Mouse (Mus musculus): ENCODE results near the gene Cst13. TPM values are rescaled to one million over a fixed set of nuclear protein-coding genes. Genes with fewer than 3 reads are reported as not detected.

Cst13 gene
- polyA plus RNA-seq, 1 experiment from 2014 or later, result not detected

- H3K4me3 ChIP-seq (ENCODE audit: low read depth, low read length), result no peak overlapping the region
- no peak overlapping the region for H3K27ac ChIP-seq (ENCODE audit: low read depth, low read length)
- DNase-seq (ENCODE audit: low spot score) (no peak), ATAC-seq (ENCODE audit: low FRiP score) (no peak)
- no peaks in the 10 kb centered on the region for H3K4me1 ChIP-seq (replicated peaks; ENCODE audit: control insufficient read depth, insufficient read depth, low read length)
- no peak overlapping the region for H3K4me2 ChIP-seq (replicated peaks; ENCODE audit: low read depth, low read length)
- H3K9me3 ChIP-seq (ENCODE audit: control insufficient read depth, low read length), result no peaks in the 10 kb centered on the region
- no peaks in the 10 kb centered on the region for H3K27me3 ChIP-seq (ENCODE audit: control insufficient read depth, insufficient read depth, low read length)
- H3K9ac ChIP-seq (ENCODE audit: low read depth, low read length), result no peak overlapping the region
- WGBS, result 85% methylated on average over 5 of the region's 5 CpGs
- no peaks in the 10 kb centered on the region for H3K36me3 ChIP-seq (ENCODE audit: control insufficient read depth, insufficient read depth, low read length)
Measured at GRCm38 (mm10) chr2:148838075-148838777, 18.3 kb downstream of the Cst13 start.

GRCm38 (mm10) chr2:148839224-148839623 lies 19.3 kb downstream of the Cst13 start:
- no peak overlapping the region for H3K27ac ChIP-seq (ENCODE audit: low read depth, low read length)
- H3K9me3 ChIP-seq (ENCODE audit: control insufficient read depth, low read length), result no peaks in the 10 kb centered on the region
- WGBS, result 96% methylated on average over 2 of the region's 2 CpGs
- DNase-seq (ENCODE audit: low spot score) (no peak), ATAC-seq (ENCODE audit: low FRiP score) (no peak)
- H3K4me2 ChIP-seq (replicated peaks; ENCODE audit: low read depth, low read length), result no peak overlapping the region
- no peaks in the 10 kb centered on the region for H3K27me3 ChIP-seq (ENCODE audit: control insufficient read depth, insufficient read depth, low read length)
- no peak overlapping the region for H3K9ac ChIP-seq (ENCODE audit: low read depth, low read length)
- H3K36me3 ChIP-seq (ENCODE audit: control insufficient read depth, insufficient read depth, low read length), result no peaks in the 10 kb centered on the region
- H3K4me1 ChIP-seq (replicated peaks; ENCODE audit: control insufficient read depth, insufficient read depth, low read length), result no peaks in the 10 kb centered on the region
- no peak overlapping the region for H3K4me3 ChIP-seq (ENCODE audit: low read depth, low read length)

- WGBS, result 50% methylated on average over 8 of the region's 8 CpGs
- no peak overlapping the region for H3K4me2 ChIP-seq (replicated peaks; ENCODE audit: low read depth, low read length)
- H3K4me1 ChIP-seq (replicated peaks; ENCODE audit: control insufficient read depth, insufficient read depth, low read length), result no peaks in the 10 kb centered on the region
- H3K27me3 ChIP-seq (ENCODE audit: control insufficient read depth, insufficient read depth, low read length), result no peaks in the 10 kb centered on the region
- H3K27ac ChIP-seq (ENCODE audit: low read depth, low read length), result no peak overlapping the region
- DNase-seq (ENCODE audit: low spot score) (peak; percentile 81), ATAC-seq (ENCODE audit: low FRiP score) (peak; percentile 69)
- H3K9me3 ChIP-seq (ENCODE audit: control insufficient read depth, low read length), result no peaks in the 10 kb centered on the region
- no peak overlapping the region for H3K4me3 ChIP-seq (ENCODE audit: low read depth, low read length)
- no peaks in the 10 kb centered on the region for H3K36me3 ChIP-seq (ENCODE audit: control insufficient read depth, insufficient read depth, low read length)
- H3K9ac ChIP-seq (ENCODE audit: low read depth, low read length), result no peak overlapping the region
Measured at GRCm38 (mm10) chr2:148851116-148851906, 31.4 kb downstream of the Cst13 start.

- DNase-seq (ENCODE audit: low spot score), result no peak
- no peak for ATAC-seq (ENCODE audit: low FRiP score)
- no peak overlapping the region for H3K4me2 ChIP-seq (replicated peaks; ENCODE audit: low read depth, low read length)
- H3K36me3 ChIP-seq (ENCODE audit: control insufficient read depth, insufficient read depth, low read length), result no peaks in the 10 kb centered on the region
- no peaks in the 10 kb centered on the region for H3K4me1 ChIP-seq (replicated peaks; ENCODE audit: control insufficient read depth, insufficient read depth, low read length)
- no peak overlapping the region for H3K27ac ChIP-seq (ENCODE audit: low read depth, low read length)
- H3K27me3 ChIP-seq (ENCODE audit: control insufficient read depth, insufficient read depth, low read length), result no peaks in the 10 kb centered on the region
- no peak overlapping the region for H3K9ac ChIP-seq (ENCODE audit: low read depth, low read length)
- WGBS, result 76% methylated on average over 8 of the region's 8 CpGs
- H3K4me3 ChIP-seq (ENCODE audit: low read depth, low read length), result no peak overlapping the region
- H3K9me3 ChIP-seq (ENCODE audit: control insufficient read depth, low read length), result no peaks in the 10 kb centered on the region
Measured at GRCm38 (mm10) chr2:148856630-148857400, 36.9 kb downstream of the Cst13 start.

- H3K4me2 ChIP-seq (replicated peaks; ENCODE audit: low read depth, low read length), result no peak overlapping the region
- ATAC-seq (ENCODE audit: low FRiP score) (no peak), DNase-seq (ENCODE audit: low spot score) (no peak)
- no peak overlapping the region for H3K9ac ChIP-seq (ENCODE audit: low read depth, low read length)
- H3K27ac ChIP-seq (ENCODE audit: low read depth, low read length), result no peak overlapping the region
- H3K9me3 ChIP-seq (ENCODE audit: control insufficient read depth, low read length), result no peaks in the 10 kb centered on the region
- no peak overlapping the region for H3K4me3 ChIP-seq (ENCODE audit: low read depth, low read length)
- H3K36me3 ChIP-seq (ENCODE audit: control insufficient read depth, insufficient read depth, low read length), result no peaks in the 10 kb centered on the region
- 91% methylated on average over 4 of the region's 4 CpGs for WGBS
- H3K4me1 ChIP-seq (replicated peaks; ENCODE audit: control insufficient read depth, insufficient read depth, low read length), result no peaks in the 10 kb centered on the region
- no peaks in the 10 kb centered on the region for H3K27me3 ChIP-seq (ENCODE audit: control insufficient read depth, insufficient read depth, low read length)
Measured at GRCm38 (mm10) chr2:148857506-148857905, 37.6 kb downstream of the Cst13 start.

- DNase-seq (ENCODE audit: low spot score), result no peak
- no peak overlapping the region for H3K4me2 ChIP-seq (replicated peaks; ENCODE audit: low read depth, low read length)
- no peaks in the 10 kb centered on the region for H3K36me3 ChIP-seq (ENCODE audit: control insufficient read depth, insufficient read depth, low read length)
- H3K4me3 ChIP-seq (ENCODE audit: low read depth, low read length), result no peak overlapping the region
- no peak overlapping the region for H3K27ac ChIP-seq (ENCODE audit: low read depth, low read length)
- H3K27me3 ChIP-seq (ENCODE audit: control insufficient read depth, insufficient read depth, low read length), result no peaks in the 10 kb centered on the region
- no peak for ATAC-seq (ENCODE audit: low FRiP score)
- H3K4me1 ChIP-seq (replicated peaks; ENCODE audit: control insufficient read depth, insufficient read depth, low read length), result no peaks in the 10 kb centered on the region
- WGBS, result 90% methylated on average over 4 of the region's 4 CpGs
- H3K9me3 ChIP-seq (ENCODE audit: control insufficient read depth, low read length), result no peaks in the 10 kb centered on the region
- no peak overlapping the region for H3K9ac ChIP-seq (ENCODE audit: low read depth, low read length)
Measured at GRCm38 (mm10) chr2:148860993-148861392, 41.1 kb downstream of the Cst13 start.

GRCm38 (mm10) chr2:148861693-148862092 lies 41.8 kb downstream of the Cst13 start:
- Histone ChIP-seq H3K27ac (ENCODE audit: low read depth, low read length) (no peak overlapping the region), H3K9me3 (ENCODE audit: control insufficient read depth, low read length) (no peaks in the 10 kb centered on the region), H3K9ac (ENCODE audit: low read depth, low read length) (no peak overlapping the region), H3K4me2 (replicated peaks; ENCODE audit: low read depth, low read length) (no peak overlapping the region), H3K36me3 (ENCODE audit: control insufficient read depth, insufficient read depth, low read length) (no peaks in the 10 kb centered on the region), H3K4me3 (ENCODE audit: low read depth, low read length) (no peak overlapping the region), H3K4me1 (replicated peaks; ENCODE audit: control insufficient read depth, insufficient read depth, low read length) (no peaks in the 10 kb centered on the region), H3K27me3 (ENCODE audit: control insufficient read depth, insufficient read depth, low read length) (no peaks in the 10 kb centered on the region)
- DNase-seq (ENCODE audit: low spot score) (no peak), ATAC-seq (ENCODE audit: low FRiP score) (no peak)

- DNase-seq (ENCODE audit: low spot score) (no peak), ATAC-seq (ENCODE audit: low FRiP score) (no peak)
- Histone ChIP-seq H3K9ac (ENCODE audit: low read depth, low read length) (no peak within 1 kb of the TSS), H3K27ac (ENCODE audit: low read depth, low read length) (no peak within 1 kb of the TSS), H3K27me3 (ENCODE audit: control insufficient read depth, insufficient read depth, low read length) (no peaks in the 10 kb centered on the region), H3K4me2 (replicated peaks; ENCODE audit: low read depth, low read length) (no peak within 1 kb of the TSS), H3K4me1 (replicated peaks; ENCODE audit: control insufficient read depth, insufficient read depth, low read length) (no peaks in the 10 kb centered on the region), H3K9me3 (ENCODE audit: control insufficient read depth, low read length) (no peaks in the 10 kb centered on the region), H3K4me3 (ENCODE audit: low read depth, low read length) (no peak within 1 kb of the TSS), H3K36me3 (ENCODE audit: control insufficient read depth, insufficient read depth, low read length) (no peaks in the 10 kb centered on the region)
- 63% methylated on average over 2 of the region's 2 CpGs for WGBS
Measured at GRCm38 (mm10) chr2:148864966-148865365, 45.1 kb downstream of the Cst13 start, which contains the start of gene 9230104L09Rik. 9230104L09Rik (minus strand) TSS chr2:148865038.
